Mouse (Mus musculus) fat pad, adult 2 months (tissue): ENCODE data around the gene Tsnaxip1.
A peak's percentile ranks its signal among the peaks of the same experiment; 100 is the strongest.

ENCODE experiments used
- DNase-seq: peaks from one replicate; pipeline ENCODE4 v3.0.0-alpha.2; 2011; ENCODE audit warnings: low read depth, low spot score; ENCODE audit errors: extremely low read depth

The Tsnaxip1 gene

DNA sequence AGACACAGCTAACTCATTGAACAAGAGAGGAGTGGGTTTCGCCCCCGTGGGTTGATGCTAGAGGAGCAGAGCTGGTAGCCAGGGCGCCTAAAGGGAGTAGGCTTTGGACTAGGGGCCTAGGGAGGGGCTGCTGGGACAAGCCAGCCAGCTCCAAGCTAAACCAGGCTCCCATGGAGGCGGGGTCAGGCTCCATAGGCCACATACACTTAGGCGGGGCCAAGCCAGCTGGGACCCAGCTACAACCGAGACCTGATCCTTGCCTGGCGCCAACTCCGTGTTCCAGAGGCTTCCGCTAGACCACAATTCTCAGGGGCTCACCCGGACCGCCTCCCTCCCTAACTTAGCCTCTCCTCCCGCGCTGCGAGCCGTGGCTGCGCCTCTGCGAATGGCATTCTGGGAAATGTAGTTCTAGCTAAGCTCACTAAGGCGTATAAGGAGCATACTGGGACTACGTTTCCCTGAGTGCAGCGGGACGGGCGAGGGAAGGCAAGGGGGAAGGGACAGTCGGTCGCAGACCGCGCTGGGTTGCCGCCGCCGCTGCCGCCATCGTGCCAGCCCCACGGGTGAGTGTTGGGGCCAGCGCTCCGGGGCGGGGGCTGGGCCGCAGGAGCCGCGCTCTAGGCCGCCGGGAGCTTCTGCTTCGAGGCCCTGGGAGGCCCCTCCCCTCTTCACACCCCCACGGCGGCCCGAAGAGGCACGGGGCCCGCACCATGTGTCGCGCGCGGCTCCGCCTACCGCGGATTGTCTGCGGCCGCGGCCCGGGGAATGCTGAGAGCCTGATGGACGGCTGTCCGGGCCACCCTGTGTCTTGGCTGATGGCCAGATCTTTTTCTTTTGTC, 32.8 kb downstream of the Tsnaxip1 start, which contains the start of gene Nutf2:
Gene Nutf2 (plus strand): TSS at position 438 of the 839 bp plus-strand sequence.
- DNase-seq = peak; percentile 79

DNA sequence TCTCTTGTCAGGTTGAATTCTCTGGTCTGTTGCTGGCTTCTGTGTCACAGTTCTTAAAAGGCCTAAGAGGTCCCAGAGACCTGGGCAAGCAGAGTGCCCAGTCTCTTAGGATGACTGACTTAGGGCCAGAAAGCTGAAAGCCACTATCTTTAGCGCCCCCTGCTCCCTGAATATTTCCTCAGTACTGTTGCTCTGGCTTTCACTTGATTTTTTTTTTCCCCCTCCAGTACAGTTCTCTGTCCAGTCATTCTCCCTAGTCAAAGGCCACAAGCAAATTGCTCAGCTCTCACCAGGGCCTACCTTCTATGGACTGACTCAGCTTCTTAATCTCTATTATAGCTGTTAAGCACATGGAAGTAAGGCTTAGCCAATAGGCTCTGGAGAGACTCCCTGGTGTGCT, 34.4 kb downstream of the Tsnaxip1 start:
- no peak for DNase-seq

DNA sequence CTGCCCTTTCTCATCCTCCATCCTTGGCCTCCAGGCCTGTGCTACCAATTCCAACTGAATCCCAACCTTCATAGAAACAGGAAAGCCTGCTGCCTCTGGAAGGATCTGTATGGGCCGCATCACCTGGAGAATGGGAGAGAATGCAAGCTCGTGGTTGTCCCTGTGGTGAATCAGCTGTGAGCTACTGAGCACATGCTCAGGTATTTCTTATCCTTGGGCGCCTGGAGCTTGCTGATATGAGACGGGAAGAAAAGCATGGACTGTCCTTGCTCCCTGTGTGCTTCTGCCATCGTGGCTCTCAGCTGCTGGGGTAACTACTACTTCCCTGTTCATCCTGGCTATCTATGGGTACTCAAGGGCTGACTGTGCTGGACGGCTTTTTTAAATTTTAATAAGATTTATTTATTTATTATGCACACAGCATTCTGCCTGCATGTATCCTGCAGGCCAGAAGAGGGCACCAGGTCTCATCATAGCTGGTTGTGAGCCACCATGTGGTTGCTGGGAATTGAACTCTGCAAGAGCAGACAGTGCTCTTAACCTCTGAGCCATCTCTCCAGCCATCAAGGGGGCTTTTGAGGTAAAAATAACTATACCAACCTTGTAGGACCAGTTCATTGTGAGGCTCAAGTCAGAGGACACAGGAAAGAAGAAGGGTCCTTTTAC, 39.0 kb downstream of the Tsnaxip1 start:
- no peak for DNase-seq

DNA sequence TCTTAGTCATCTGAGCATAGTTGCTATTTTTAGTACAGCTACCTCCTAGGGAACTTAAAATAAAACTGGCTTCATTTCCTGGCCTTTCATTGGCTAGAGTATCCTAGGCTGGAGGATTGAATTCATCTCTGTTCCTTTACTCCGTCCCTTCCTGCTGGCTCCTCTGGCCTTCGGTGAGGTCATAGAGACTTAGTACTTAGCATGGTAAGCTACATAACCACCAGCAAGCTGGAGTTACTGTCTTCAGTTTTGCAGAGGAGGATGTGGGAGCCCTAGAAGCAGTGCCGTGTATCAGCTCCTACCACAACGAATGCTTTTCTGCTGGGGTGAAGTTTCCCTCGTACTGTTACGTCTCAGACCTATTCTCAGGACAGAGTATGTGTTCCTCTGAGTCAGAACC, 46.8 kb downstream of the Tsnaxip1 start:
- no peak for DNase-seq

DNA sequence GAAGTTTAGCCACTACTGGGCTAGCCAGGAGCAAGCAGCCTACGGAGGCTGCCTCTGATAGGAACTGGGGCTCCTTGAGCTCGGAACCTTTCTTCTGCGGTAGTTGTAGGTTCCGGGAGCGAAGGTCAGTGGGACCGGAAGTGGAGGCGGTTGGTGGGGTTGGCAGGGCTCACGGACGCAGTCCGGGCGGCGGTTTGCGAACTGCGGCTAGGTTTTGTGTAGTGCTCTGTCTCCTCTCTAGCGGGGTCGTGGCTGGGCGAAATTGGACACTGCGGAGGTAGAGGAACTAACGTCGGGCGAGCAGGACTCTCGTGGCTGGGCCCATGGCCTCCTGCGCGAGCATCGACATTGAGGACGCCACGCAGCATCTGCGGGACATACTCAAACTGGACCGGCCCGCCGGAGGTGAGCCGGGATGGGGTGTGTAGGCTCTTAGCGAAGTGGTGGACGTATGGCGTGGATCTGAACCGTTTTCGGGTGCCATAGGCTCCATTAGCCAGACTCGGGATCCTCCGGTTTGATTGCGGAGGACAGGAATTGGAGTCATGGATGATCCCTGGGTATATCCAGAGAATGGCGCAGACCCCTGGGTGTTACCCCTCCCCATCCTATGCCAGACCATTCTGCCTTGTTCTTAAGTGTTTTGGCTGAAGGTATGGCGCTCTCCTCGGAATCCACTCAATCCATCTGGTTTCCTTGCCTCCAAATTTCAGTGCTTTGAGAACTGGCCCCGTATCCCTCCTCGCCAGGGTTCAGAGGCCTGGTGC, 53.4 kb downstream of the Tsnaxip1 start, which contains the start of gene Edc4:
Gene Edc4 (plus strand): TSS at position 128 of the 767 bp plus-strand sequence.
- DNase-seq = no peak

DNA sequence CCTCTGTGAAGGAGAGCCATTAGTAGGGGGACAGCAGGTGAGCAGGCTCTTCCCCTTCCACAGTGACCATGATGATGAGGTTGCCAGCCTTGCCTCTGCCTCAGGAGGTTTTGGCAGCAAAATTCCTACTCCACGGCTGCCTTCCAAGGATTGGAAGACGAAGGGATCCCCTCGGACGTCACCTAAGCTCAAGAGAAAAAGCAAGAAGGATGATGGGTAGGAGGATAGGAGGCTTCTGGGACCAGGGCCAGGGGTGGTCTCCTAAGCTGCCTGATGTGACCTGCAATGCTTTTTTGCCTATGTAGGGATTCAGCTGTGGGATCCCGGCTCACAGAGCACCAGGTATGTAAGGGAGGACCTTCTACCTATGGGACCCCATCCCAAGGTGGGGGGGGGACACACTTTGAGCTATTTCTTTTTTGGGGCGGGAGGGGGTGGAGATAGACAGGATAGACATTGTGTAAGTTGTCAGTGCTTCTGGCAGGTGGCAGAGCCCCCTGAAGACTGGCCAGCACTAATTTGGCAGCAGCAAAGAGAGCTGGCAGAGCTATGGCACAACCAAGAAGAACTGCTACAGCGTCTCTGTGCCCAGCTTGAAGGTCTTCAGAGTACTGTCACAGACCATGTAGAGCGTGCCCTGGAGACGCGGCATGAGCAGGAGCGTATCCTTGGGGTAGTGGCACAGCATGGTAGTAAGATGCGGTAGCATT, 62.4 kb downstream of the Tsnaxip1 start:
- DNase-seq = no peak

DNA sequence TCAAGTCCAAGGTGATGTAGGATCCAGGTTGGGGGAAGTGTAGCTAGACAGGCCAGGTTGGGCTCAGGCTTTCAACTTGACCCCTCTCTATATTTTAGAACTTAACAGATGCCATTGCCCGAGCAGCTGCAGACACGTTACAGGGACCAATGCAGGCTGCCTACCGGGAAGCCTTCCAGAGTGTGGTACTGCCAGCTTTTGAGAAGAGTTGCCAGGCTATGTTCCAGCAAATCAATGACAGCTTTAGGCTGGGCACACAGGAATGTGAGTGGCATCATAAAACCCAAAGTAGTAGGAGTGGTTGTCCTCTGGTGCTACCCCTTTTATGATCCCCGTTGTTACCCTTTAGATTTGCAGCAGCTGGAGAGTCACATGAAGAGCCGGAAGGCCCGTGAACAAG, 63.3 kb downstream of the Tsnaxip1 start:
- DNase-seq = no peak

DNA sequence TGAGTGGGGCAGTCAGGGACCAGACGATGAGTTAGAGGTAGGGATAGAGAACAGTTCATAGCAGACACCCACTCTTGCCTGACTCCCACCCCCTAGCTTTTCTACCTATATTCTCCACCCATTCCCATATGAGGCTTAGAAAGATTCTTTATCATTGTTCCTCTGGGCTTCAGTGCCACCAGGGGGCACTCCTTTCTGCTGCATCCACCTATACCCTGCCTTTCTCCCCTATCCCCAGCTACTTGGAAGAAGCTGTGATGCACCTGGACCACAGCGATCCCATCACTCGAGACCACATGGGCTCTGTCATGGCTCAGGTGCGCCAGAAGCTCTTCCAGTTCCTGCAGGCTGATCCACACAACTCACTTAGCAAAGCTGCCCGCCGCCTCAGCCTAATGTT, 64.9 kb downstream of the Tsnaxip1 start:
- DNase-seq = no peak

DNA sequence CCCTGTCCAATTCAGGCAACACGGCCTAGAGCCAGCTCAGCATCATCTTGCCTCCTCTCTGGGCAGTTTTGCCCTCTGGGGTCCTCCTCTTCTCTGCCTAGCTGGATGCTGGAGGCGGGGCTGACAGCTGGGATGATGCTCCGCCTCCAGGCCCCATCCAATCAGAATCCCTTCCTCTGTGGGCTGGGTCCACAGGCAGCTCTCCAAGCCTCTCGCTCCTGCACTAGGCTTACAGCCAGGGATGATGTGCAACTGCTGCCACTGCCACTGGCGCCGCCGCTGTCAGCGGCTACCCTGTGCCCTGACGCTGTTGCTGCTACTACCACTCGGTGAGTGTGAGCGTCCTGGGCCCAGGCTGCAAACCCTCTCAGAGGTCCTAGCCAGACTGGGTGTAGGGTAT, 65.8 kb downstream of the Tsnaxip1 start, which contains the start of gene Nrn1l:
Gene Nrn1l (plus strand): TSS at position 229 of the 400 bp plus-strand sequence.
- DNase-seq = no peak
